Mouse (Mus musculus): ENCODE measurements at regions not wholly inside any gene's neighbourhood (a gene's known extent, or its start where the extent isn't known, plus 50 kb on each side); places are given as distances from the start of the nearest gene placed in this dataset.

GRCm38 (mm10) chr1:28677700-28678099 lies 102.4 kb downstream of the Gm597 start:
- Histone ChIP-seq H3K27me3 (no peaks in the 10 kb centered on the region), H3K36me3 (no peaks in the 10 kb centered on the region), H3K9me3 (no peaks in the 10 kb centered on the region), H3K4me3 (no peak overlapping the region), H3K27ac (replicated peaks) (no peak overlapping the region), H3K4me1 (no peaks in the 10 kb centered on the region), H3K9ac (replicated peaks) (no peak overlapping the region), H3K4me2 (replicated peaks) (no peak overlapping the region)
- ATAC-seq (ENCODE audit: low FRiP score, low read depth) = no peak
- 68% methylated on average over 2 of the region's 2 CpGs for WGBS

GRCm38 (mm10) chr1:28675336-28675735 lies 104.7 kb downstream of the Gm597 start:
- H3K4me3 ChIP-seq = no peak overlapping the region
- no peak overlapping the region for H3K4me2 ChIP-seq (replicated peaks)
- H3K36me3 ChIP-seq = no peaks in the 10 kb centered on the region
- no peak overlapping the region for H3K27ac ChIP-seq (replicated peaks)
- H3K27me3 ChIP-seq = no peaks in the 10 kb centered on the region
- no peak for ATAC-seq (ENCODE audit: low FRiP score, low read depth)
- no peak overlapping the region for H3K9ac ChIP-seq (replicated peaks)
- 80% methylated on average over 1 of the region's 1 CpGs for WGBS
- no peaks in the 10 kb centered on the region for H3K9me3 ChIP-seq
- no peaks in the 10 kb centered on the region for H3K4me1 ChIP-seq

GRCm38 (mm10) chr1:28640818-28641217 lies 139.2 kb downstream of the Gm597 start:
- Histone ChIP-seq H3K27ac (replicated peaks) (no peak overlapping the region), H3K4me3 (no peak overlapping the region), H3K4me2 (replicated peaks) (no peak overlapping the region), H3K9me3 (no peaks in the 10 kb centered on the region), H3K9ac (replicated peaks) (no peak overlapping the region), H3K4me1 (no peaks in the 10 kb centered on the region), H3K36me3 (no peaks in the 10 kb centered on the region), H3K27me3 (no peaks in the 10 kb centered on the region)
- 79% methylated on average over 4 of the region's 4 CpGs for WGBS
- peak; percentile 23; the same call in 1 of the 2 replicates for ATAC-seq (ENCODE audit: low FRiP score, low read depth)

GRCm38 (mm10) chr1:28622745-28623144 lies 157.3 kb downstream of the Gm597 start:
- no peak overlapping the region for H3K9ac ChIP-seq (replicated peaks)
- no peaks in the 10 kb centered on the region for H3K27me3 ChIP-seq
- H3K4me3 ChIP-seq = no peak overlapping the region
- 84% methylated on average over 9 of the region's 9 CpGs for WGBS
- no peaks in the 10 kb centered on the region for H3K4me1 ChIP-seq
- no peaks in the 10 kb centered on the region for H3K9me3 ChIP-seq
- no peak overlapping the region for H3K4me2 ChIP-seq (replicated peaks)
- ATAC-seq (ENCODE audit: low FRiP score, low read depth) = no peak
- no peak overlapping the region for H3K27ac ChIP-seq (replicated peaks)
- H3K36me3 ChIP-seq = no peaks in the 10 kb centered on the region

- Histone ChIP-seq H3K9ac (replicated peaks) (no peak overlapping the region), H3K27me3 (no peaks in the 10 kb centered on the region)
- WGBS = 72% methylated on average over 1 of the region's 1 CpGs
These were observed 177.7 kb downstream of the Gm597 start for GRCm38 (mm10) chr1:28602383-28602782.

GRCm38 (mm10) chr1:28565383-28566154 lies 214.5 kb downstream of the Gm597 start:
- H3K9me3 ChIP-seq = no peaks in the 10 kb centered on the region
- no peak overlapping the region for H3K9ac ChIP-seq (replicated peaks)
- no peak overlapping the region for H3K4me3 ChIP-seq
- H3K36me3 ChIP-seq = no peaks in the 10 kb centered on the region
- ATAC-seq (ENCODE audit: low FRiP score, low read depth) = peak; percentile 87
- no peaks in the 10 kb centered on the region for H3K27me3 ChIP-seq
- H3K27ac ChIP-seq (replicated peaks) = no peak overlapping the region
- no peak overlapping the region for H3K4me2 ChIP-seq (replicated peaks)
- H3K4me1 ChIP-seq = no peaks in the 10 kb centered on the region; the same call in 1 of the 2 replicates
- WGBS = 72% methylated on average over 11 of the region's 11 CpGs

More at GRCm38 (mm10) chr1:28602383-28602782, 177.7 kb downstream of the Gm597 start:
- Histone ChIP-seq H3K4me3 (no peak overlapping the region), H3K27ac (replicated peaks) (no peak overlapping the region), H3K4me2 (replicated peaks) (no peak overlapping the region), H3K9me3 (no peaks in the 10 kb centered on the region), H3K36me3 (no peaks in the 10 kb centered on the region), H3K4me1 (no peaks in the 10 kb centered on the region)
- ATAC-seq (ENCODE audit: low FRiP score, low read depth) = no peak

- no peak overlapping the region for H3K9ac ChIP-seq (replicated peaks)
- no peaks in the 10 kb centered on the region for H3K27me3 ChIP-seq
- H3K4me1 ChIP-seq = no peaks in the 10 kb centered on the region; the same call in 1 of the 2 replicates
- no peak for ATAC-seq (ENCODE audit: low FRiP score, low read depth)
- H3K4me2 ChIP-seq (replicated peaks) = no peak overlapping the region
- H3K36me3 ChIP-seq = no peaks in the 10 kb centered on the region
- no peak overlapping the region for H3K27ac ChIP-seq (replicated peaks)
- H3K9me3 ChIP-seq = no peaks in the 10 kb centered on the region
- 76% methylated on average over 3 of the region's 3 CpGs for WGBS
- H3K4me3 ChIP-seq = no peak overlapping the region
These were observed 216.2 kb downstream of the Gm597 start for GRCm38 (mm10) chr1:28563894-28564293.

All from midbrain, embryonic 12.5 days (tissue).